Mouse (Mus musculus) limb, embryonic 14.5 days (tissue): ENCODE measurements at regions not wholly inside any gene's neighbourhood (a gene's known extent, or its start where the extent isn't known, plus 50 kb on each side); places are given as distances from the start of the nearest gene placed in this dataset.

ENCODE experiments used
- ATAC-seq: fragments of 200-750 bp; cut with Nextera tagmentation; 2 replicates; pipeline ENCODE4 v1.8.0; 2017; ENCODE audit warnings: low read depth, moderate number of reproducible peaks, moderate TSS enrichment; ENCODE audit not compliant: low FRiP score
- DNase-seq: peaks from one replicate; pipeline ENCODE4 v3.0.0-alpha.2; 2015; ENCODE audit warnings: low spot score
- H3K27ac ChIP-seq: fragments of 300-500 bp; sonication (generic); replicated peaks from 2 replicates; pipeline ENCODE4 v1.5.1; 2014; ENCODE audit warnings: low read depth, mild to moderate bottlenecking, low read length, moderate library complexity, mixed read lengths
- H3K27me3 ChIP-seq: fragments of 300-500 bp; sonication (generic); 2 replicates; pipeline ENCODE4 v1.6.1; 2014; ENCODE audit warnings: low read length, mixed read lengths; ENCODE audit not compliant: control insufficient read depth, insufficient read depth
- H3K36me3 ChIP-seq: fragments of 300-500 bp; sonication (generic); 2 replicates; pipeline ENCODE4 v1.6.1; 2014; ENCODE audit warnings: mild to moderate bottlenecking, low read length, moderate library complexity, mixed read lengths; ENCODE audit not compliant: control insufficient read depth, insufficient read depth
- H3K4me1 ChIP-seq: fragments of 300-500 bp; sonication (generic); 2 replicates; pipeline ENCODE4 v1.6.1; 2014; ENCODE audit warnings: antibody characterized with exemption, low read length, mixed read lengths; ENCODE audit not compliant: control insufficient read depth, insufficient read depth
- H3K4me2 ChIP-seq: fragments of 300-500 bp; sonication (generic); replicated peaks from 2 replicates; pipeline ENCODE4 v1.6.1; 2014; ENCODE audit warnings: low read depth, mild to moderate bottlenecking, low read length, moderate library complexity; ENCODE audit not compliant: severe bottlenecking
- H3K4me3 ChIP-seq: fragments of 300-500 bp; sonication (generic); replicated peaks from 2 replicates; pipeline ENCODE4 v1.5.1; 2014; ENCODE audit warnings: low read length
- H3K9ac ChIP-seq: fragments of 300-500 bp; sonication (generic); 2 replicates; pipeline ENCODE4 v1.6.1; 2014; ENCODE audit warnings: mild to moderate bottlenecking, low read depth, low read length, moderate library complexity; ENCODE audit not compliant: severe bottlenecking
- H3K9me3 ChIP-seq: fragments of 300-500 bp; sonication (generic); 2 replicates; pipeline ENCODE4 v1.6.1; 2016; ENCODE audit warnings: low read length; ENCODE audit not compliant: control insufficient read depth
- POLR2A ChIP-seq: fragments of 200-500 bp; IDR thresholded peaks from 2 replicates; pipeline ENCODE4 v1.8.0; 2012; ENCODE audit warnings: inconsistent platforms, mild to moderate bottlenecking, moderate library complexity, borderline replicate concordance; ENCODE audit not compliant: insufficient read depth, insufficient read length; ENCODE audit errors: extremely low read depth
- WGBS: fragments of 180-500 bp; shearing (Covaris S2); extraction: QIAGEN DNeasy Blood & Tissue Kit; methylation state at CpG from one replicate; pipeline ENCODE4 v1.1.7; 2014; 5-methylcytosine and 5-hydroxymethylcytosine counted together

GRCm38 (mm10) chr3:101191298-101191986, 81.4 kb upstream of the Ptgfrn start:
- Histone ChIP-seq H3K4me2 (no peak overlapping the region), H3K27ac (no peak overlapping the region), H3K9ac (no peak overlapping the region), H3K27me3 (no peaks in the 10 kb centered on the region), H3K9me3 (no peaks in the 10 kb centered on the region), H3K4me1 (no peaks in the 10 kb centered on the region), H3K4me3 (no peak overlapping the region), H3K36me3 (no peaks in the 10 kb centered on the region)
- 85% methylated on average over 7 of the region's 7 CpGs for WGBS
- DNase-seq (no peak), ATAC-seq (no peak)
- no peak for TF ChIP-seq POLR2A

GRCm38 (mm10) chr3:101181958-101182357, 71.9 kb upstream of the Ptgfrn start:
- H3K4me1 ChIP-seq: no peaks in the 10 kb centered on the region
- H3K4me3 ChIP-seq: no peak overlapping the region
- 86% methylated on average over 11 of the region's 11 CpGs for WGBS
- H3K4me2 ChIP-seq: no peak overlapping the region
- no peak for ATAC-seq
- H3K9me3 ChIP-seq: 0 out of 2 replicates have a peak, but pooled peaks cover 3% of the 10 kb centered on the region
- DNase-seq: no peak
- TF ChIP-seq POLR2A: no peak
- H3K27me3 ChIP-seq: no peaks in the 10 kb centered on the region
- no peak overlapping the region for H3K27ac ChIP-seq
- H3K9ac ChIP-seq: no peak overlapping the region
- no peaks in the 10 kb centered on the region for H3K36me3 ChIP-seq

GRCm38 (mm10) chr3:101173954-101174353, 63.9 kb upstream of the Ptgfrn start:
- no peak for DNase-seq
- WGBS: 87% methylated on average over 6 of the region's 6 CpGs
- TF ChIP-seq POLR2A: no peak
- no peak overlapping the region for H3K27ac ChIP-seq
- H3K4me2 ChIP-seq: no peak overlapping the region
- ATAC-seq: no peak
- no peaks in the 10 kb centered on the region for H3K9me3 ChIP-seq
- no peak overlapping the region for H3K9ac ChIP-seq
- no peak overlapping the region for H3K4me3 ChIP-seq
- H3K36me3 ChIP-seq: no peaks in the 10 kb centered on the region
- H3K4me1 ChIP-seq: no peaks in the 10 kb centered on the region
- H3K27me3 ChIP-seq: no peaks in the 10 kb centered on the region

- Histone ChIP-seq H3K27me3 (no peaks in the 10 kb centered on the region), H3K9me3 (no peaks in the 10 kb centered on the region), H3K4me2 (no peak overlapping the region), H3K36me3 (no peaks in the 10 kb centered on the region), H3K9ac (no peak overlapping the region), H3K4me1 (no peaks in the 10 kb centered on the region), H3K27ac (no peak overlapping the region), H3K4me3 (no peak overlapping the region)
- TF ChIP-seq POLR2A: no peak
- WGBS: 57% methylated on average over 15 of the region's 15 CpGs
- DNase-seq: peak; percentile 19
- ATAC-seq: no peak
Measured at GRCm38 (mm10) chr3:101170037-101171019, 60.2 kb upstream of the Ptgfrn start.

GRCm38 (mm10) chr3:101167026-101167425, 56.9 kb upstream of the Ptgfrn start:
- Histone ChIP-seq H3K9me3 (no peaks in the 10 kb centered on the region), H3K27me3 (no peaks in the 10 kb centered on the region), H3K4me1 (peaks cover 13% of the 10 kb centered on the region), H3K4me2 (no peak overlapping the region), H3K9ac (no peak overlapping the region), H3K4me3 (no peak overlapping the region), H3K27ac (no peak overlapping the region), H3K36me3 (no peaks in the 10 kb centered on the region)
- ATAC-seq: no peak
- 82% methylated on average over 1 of the region's 1 CpGs for WGBS
- DNase-seq: no peak
- no peak for TF ChIP-seq POLR2A
